ENCODE assay signal across 8 mouse cellular contexts in the genomic region with DNA sequence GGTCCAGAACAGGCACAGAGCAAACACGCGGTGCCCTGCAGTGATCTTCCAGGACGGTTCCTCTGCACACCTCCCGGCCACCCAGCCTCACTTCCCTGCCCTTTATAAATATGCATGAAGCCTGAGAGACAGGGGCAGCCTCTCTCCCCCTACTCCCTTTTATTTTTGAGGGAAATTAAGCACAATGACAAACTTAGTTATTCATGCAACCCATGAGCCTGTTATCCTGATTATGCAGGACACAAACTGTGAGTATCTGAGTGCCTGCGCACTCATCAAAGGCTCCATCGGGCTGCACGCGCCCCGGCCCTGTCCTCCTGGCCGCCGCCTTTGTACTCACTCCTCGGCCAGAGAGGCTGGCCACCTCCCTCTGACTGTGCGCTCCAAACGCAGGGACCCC. TPM values are rescaled to one million over a fixed set of nuclear protein-coding genes. Genes with fewer than 3 reads are reported as not detected.
A peak's percentile ranks its signal among the peaks of the same experiment; 100 is the strongest.
DNase-seq lines count a peak whose midpoint lies in the region; ATAC-seq and TF ChIP-seq lines count a peak whose summit lies in the region.

No protein-coding gene starts in this region.

- H3K27ac ChIP-seq in cerebellum, adult 2 months (ENCODE audit: insufficient read depth, low read length): no peak overlapping the region
- no peak overlapping the region for H3K27ac ChIP-seq in embryonic facial prominence, embryonic 15.5 days (replicated peaks)
- H3K27ac ChIP-seq in limb, embryonic 14.5 days (replicated peaks; ENCODE audit: low read depth, low read length): no peak overlapping the region

- no peak for ATAC-seq in embryonic facial prominence, embryonic 15.5 days (ENCODE audit: insufficient number of reproducible peaks, low FRiP score, low TSS enrichment, low read depth)
- no peak for ATAC-seq in limb, embryonic 14.5 days (ENCODE audit: low FRiP score, low read depth)

- 4% methylated on average over 14 of the region's 14 CpGs for whole genome bisulfite sequencing in cerebellum, adult 2 months
- 6% methylated on average over 14 of the region's 14 CpGs for WGBS in embryonic facial prominence, embryonic 15.5 days
- WGBS in limb, embryonic 14.5 days: 4% methylated on average over 14 of the region's 14 CpGs

- H3K27me3 ChIP-seq in cerebellum, adult 2 months (ENCODE audit: control insufficient read depth, insufficient read depth, low read length): no peaks in the 10 kb centered on the region
- H3K27me3 ChIP-seq in E14TG2a.4 (ENCODE audit: insufficient read depth, low read length): peaks cover 3% of the 10 kb centered on the region; the same call in 1 of the 2 replicates
- 0 out of 2 replicates have a peak, but pooled peaks cover 11% of the 10 kb centered on the region for H3K27me3 ChIP-seq in embryonic facial prominence, embryonic 15.5 days
- no peaks in the 10 kb centered on the region for H3K27me3 ChIP-seq in limb, embryonic 14.5 days (ENCODE audit: control insufficient read depth, insufficient read depth, low read length)

- no peak for TF ChIP-seq POLR2A in cerebellum, adult 2 months (IDR thresholded peaks at IDR 0.05; ENCODE audit: borderline replicate concordance, insufficient read depth, low read length)
- TF ChIP-seq POLR2A in limb, embryonic 14.5 days (IDR thresholded peaks at IDR 0.05; ENCODE audit: borderline replicate concordance, extremely low read depth, insufficient read depth, insufficient read length): no peak

- no peak for TF ChIP-seq CTCF in cerebellum, adult 2 months (IDR thresholded peaks at IDR 0.05; ENCODE audit: borderline replicate concordance, insufficient read depth, low read depth, low read length)
- TF ChIP-seq CTCF in E14TG2a.4 (conservative IDR thresholded peaks at IDR 0.05; ENCODE audit: low read length): no peak

- H3K4me1 ChIP-seq in cerebellum, adult 2 months (ENCODE audit: control insufficient read depth, insufficient read depth, low read length): peaks cover 9% of the 10 kb centered on the region
- H3K4me1 ChIP-seq in E14TG2a.4 (replicated peaks; ENCODE audit: low read depth, low read length): peaks cover 37% of the 10 kb centered on the region
- peaks cover 8% of the 10 kb centered on the region; the same call in 1 of the 2 replicates for H3K4me1 ChIP-seq in embryonic facial prominence, embryonic 15.5 days
- H3K4me1 ChIP-seq in limb, embryonic 14.5 days (ENCODE audit: control insufficient read depth, insufficient read depth, low read length): no peaks in the 10 kb centered on the region; the same call in 1 of the 2 replicates

- H3K36me3 ChIP-seq in E14TG2a.4 (ENCODE audit: insufficient read depth, low read length): no peaks in the 10 kb centered on the region
- H3K36me3 ChIP-seq in embryonic facial prominence, embryonic 15.5 days: no peaks in the 10 kb centered on the region
- no peaks in the 10 kb centered on the region for H3K36me3 ChIP-seq in limb, embryonic 14.5 days (ENCODE audit: control insufficient read depth, insufficient read depth, low read length)

- H3K9me3 ChIP-seq in E14TG2a.4 (ENCODE audit: low read length): no peaks in the 10 kb centered on the region
- no peaks in the 10 kb centered on the region for H3K9me3 ChIP-seq in embryonic facial prominence, embryonic 15.5 days (replicated peaks)
- H3K9me3 ChIP-seq in limb, embryonic 14.5 days (ENCODE audit: control insufficient read depth, low read length): no peaks in the 10 kb centered on the region

- no peak overlapping the region for H3K4me3 ChIP-seq in cerebellum, adult 2 months (replicated peaks; ENCODE audit: insufficient read depth, low read depth, low read length)
- H3K4me3 ChIP-seq in E14TG2a.4 (replicated peaks; ENCODE audit: low read length): peak overlapping the region; percentile 81
- H3K4me3 ChIP-seq in embryonic facial prominence, embryonic 15.5 days (replicated peaks): no peak overlapping the region
- no peak overlapping the region for H3K4me3 ChIP-seq in limb, embryonic 14.5 days (replicated peaks; ENCODE audit: low read length)

- 0 out of 2 replicates have a peak overlapping the region, but pooled peaks have one; percentile 10 for H3K4me2 ChIP-seq in embryonic facial prominence, embryonic 15.5 days (replicated peaks)
- 0 out of 2 replicates have a peak overlapping the region, but pooled peaks have one; percentile 19 for H3K4me2 ChIP-seq in limb, embryonic 14.5 days (replicated peaks; ENCODE audit: low read depth, low read length, severe bottlenecking)

- H3K9ac ChIP-seq in embryonic facial prominence, embryonic 15.5 days: no peak overlapping the region
- no peak overlapping the region; the same call in 1 of the 2 replicates for H3K9ac ChIP-seq in limb, embryonic 14.5 days (ENCODE audit: low read depth, low read length, severe bottlenecking)

- DNase-seq in cerebellum, adult 2 months: peak; percentile 41 to 43
- DNase-seq in cerebellum, adult 11-12 months: no peak
- no peak for DNase-seq in limb, embryonic 14.5 days (ENCODE audit: low spot score)
- no peak for DNase-seq in adrenal gland, adult (ENCODE audit: inconsistent age in 2 of 2, low spot score in 1 of 2)
- no peak for DNase-seq in lung, postnatal 36 days
- DNase-seq in urinary bladder, adult 2 months (ENCODE audit: low spot score): no peak

RNA-seq across cellular contexts. Expression of a gene that starts 32.8 kb away (rescaled TPM):
- polyA plus RNA-seq in cerebellum, adult 2 months (2012; rRNA removed): 19.6 and 20.3 TPM in 2 replicates
- 59.9 and 62.3 TPM in 2 replicates for polyA plus RNA-seq in embryonic facial prominence, embryonic 15.5 days (2015; fragmentation: Nextera tagmentation; extraction: Ambion mirVana)
- 59.9 and 66.6 TPM in 2 replicates for polyA plus RNA-seq in limb, embryonic 14.5 days (2012; rRNA removed)
- polyA plus RNA-seq in limb, embryonic 14.5 days (2014; fragmentation: Nextera tagmentation; extraction: Ambion mirVana): 67.8 and 71.8 TPM in 2 replicates
- 3.1 and 3.6 TPM in 2 replicates for polyA plus RNA-seq in urinary bladder, adult 2 months (2012; rRNA removed)

RNA-seq across cellular contexts. Expression of a gene that starts 51.2 kb away (rescaled TPM):
- 30.3 and 31.4 TPM in 2 replicates for polyA plus RNA-seq in cerebellum, adult 2 months (2012; rRNA removed)
- 40.2 and 40.8 TPM in 2 replicates for polyA plus RNA-seq in embryonic facial prominence, embryonic 15.5 days (2015; fragmentation: Nextera tagmentation; extraction: Ambion mirVana)
- polyA plus RNA-seq in limb, embryonic 14.5 days (2012; rRNA removed): 22.7 and 29.0 TPM in 2 replicates
- polyA plus RNA-seq in limb, embryonic 14.5 days (2014; fragmentation: Nextera tagmentation; extraction: Ambion mirVana): 42.6 and 43.4 TPM in 2 replicates
- 32.2 and 36.3 TPM in 2 replicates for polyA plus RNA-seq in urinary bladder, adult 2 months (2012; rRNA removed)

Comparison
In these comparisons a context has a peak if more than half of its experiments do, and no peak if none do; other contexts are left out.
1. DNase-seq: peak in cerebellum, adult 2 months (2 of 2); none in cerebellum, adult 11-12 months (single experiment), limb, embryonic 14.5 days (single experiment), adrenal gland, adult (0 of 2), lung, postnatal 36 days (single experiment) and urinary bladder, adult 2 months (single experiment).